Comparison of ENCODE assay signal across 9 mouse cellular contexts in genomic region chr2:170103852-170104251, GRCm38 (mm10). TPM values are rescaled to one million over a fixed set of nuclear protein-coding genes. Genes with fewer than 3 reads are reported as not detected.
DNase-seq lines count a peak whose midpoint lies in the region; ATAC-seq and TF ChIP-seq lines count a peak whose summit lies in the region.
"Had no signal": no experiment of that assay in that cellular context is flagged by ENCODE, and none has a peak within 500 bp of the region (broad histone marks: within the 10 kb centered on the region; RNA-seq: fewer than 3 reads in every experiment).

No protein-coding gene starts in this region.

- DNase-seq in cerebellum, postnatal 14 days: peak; percentile 71 to 79
- no peak for DNase-seq in cerebellum, adult 9-10 months
- peak; percentile 56 for DNase-seq in neural tube, embryonic 10.5 days (ENCODE audit: extremely low spot score, low spot score)
- peak; percentile 31 to 65 for DNase-seq in cerebellum, postnatal 25 days
- peak; percentile 78 for DNase-seq in kidney, postnatal 10 days
- DNase-seq in lung, adult 2 months: no peak
- peak; percentile 72 for DNase-seq in right cerebral cortex, postnatal 4 days

- H3K4me3 ChIP-seq in neural tube, embryonic 15.5 days (replicated peaks): no peak overlapping the region
- no peak overlapping the region for H3K4me3 ChIP-seq in lung, adult 2 months (replicated peaks; ENCODE audit: extremely low read depth, low read depth, low read length)
- H3K4me3 ChIP-seq: stomach, embryonic 15.5 days had no signal

- TF ChIP-seq POLR2A in lung, adult 2 months (IDR thresholded peaks at IDR 0.05; ENCODE audit: borderline replicate concordance, extremely low read depth, low read depth, low read length): no peak

- no peak overlapping the region for H3K4me2 ChIP-seq in neural tube, embryonic 15.5 days
- H3K4me2 ChIP-seq: stomach, embryonic 15.5 days had no signal

- H3K9ac ChIP-seq in neural tube, embryonic 15.5 days (replicated peaks): no peak overlapping the region
- H3K9ac ChIP-seq: stomach, embryonic 15.5 days had no signal

- no peaks in the 10 kb centered on the region for H3K27me3 ChIP-seq in neural tube, embryonic 15.5 days (replicated peaks)
- H3K27me3 ChIP-seq: stomach, embryonic 15.5 days had no signal

- H3K9me3 ChIP-seq in neural tube, embryonic 15.5 days (replicated peaks): no peaks in the 10 kb centered on the region
- H3K9me3 ChIP-seq: stomach, embryonic 15.5 days had no signal

- no peak overlapping the region for H3K27ac ChIP-seq in neural tube, embryonic 15.5 days (replicated peaks)
- H3K27ac ChIP-seq: stomach, embryonic 15.5 days had no signal

- H3K36me3 ChIP-seq in neural tube, embryonic 15.5 days: no peaks in the 10 kb centered on the region

- TF ChIP-seq CTCF in lung, adult 2 months (IDR thresholded peaks at IDR 0.05; ENCODE audit: insufficient read depth, low read length): peak; percentile 89

- ATAC-seq in neural tube, embryonic 15.5 days (ENCODE audit: low FRiP score): no peak

- H3K4me1 ChIP-seq in neural tube, embryonic 15.5 days: peaks cover 4% of the 10 kb centered on the region
- H3K4me1 ChIP-seq in lung, adult 2 months (ENCODE audit: control insufficient read depth, insufficient read depth, low read length): no peaks in the 10 kb centered on the region
- H3K4me1 ChIP-seq: stomach, embryonic 15.5 days had no signal

- 53% methylated on average over 9 of the region's 9 CpGs for WGBS in neural tube, embryonic 15.5 days
- WGBS in lung, adult 2 months: 36% methylated on average over 9 of the region's 9 CpGs

RNA-seq across cellular contexts. Expression of gene Zfp217, which starts 44.1 kb away (rescaled TPM):
- polyA plus RNA-seq in neural tube, embryonic 15.5 days (2015; fragmentation: Nextera tagmentation; extraction: Ambion mirVana): 0.82 and 2.4 TPM in 2 replicates
- 13.7 and 19.8 TPM in 2 replicates for polyA plus RNA-seq in lung, adult 2 months (2012; rRNA removed)

Comparison
In these comparisons a context has a peak if more than half of its experiments do, and no peak if none do; other contexts are left out.
1. DNase-seq: peak in cerebellum, postnatal 14 days (2 of 2), neural tube, embryonic 10.5 days (single experiment), cerebellum, postnatal 25 days (2 of 2), kidney, postnatal 10 days (single experiment) and right cerebral cortex, postnatal 4 days (single experiment); none in cerebellum, adult 9-10 months (single experiment) and lung, adult 2 months (single experiment).